Mouse (Mus musculus) heart, postnatal 0 days (tissue): ENCODE results near the gene Acacb. TPM values are rescaled to one million over a fixed set of nuclear protein-coding genes. Genes with fewer than 3 reads are reported as not detected.

Experiments
- ATAC-seq: fragments of 200-750 bp; cut with Nextera tagmentation; 2 replicates; pipeline ENCODE4 v1.8.0; 2017; ENCODE audit warnings: low read depth, moderate number of reproducible peaks, moderate library complexity; ENCODE audit not compliant: insufficient read depth
- DNase-seq: peaks from one replicate; pipeline ENCODE4 v3.0.0-alpha.2; 2016; ENCODE audit warnings: low spot score
- H3K27ac ChIP-seq: fragments of 300-500 bp; sonication (generic); 2 replicates; pipeline ENCODE4 v1.5.1; 2014; ENCODE audit warnings: low read depth, mild to moderate bottlenecking
- H3K27me3 ChIP-seq: fragments of 300-500 bp; sonication (generic); 2 replicates; pipeline ENCODE4 v1.6.1; 2014; ENCODE audit warnings: low read length, mixed read lengths; ENCODE audit not compliant: control insufficient read depth, insufficient read depth
- H3K36me3 ChIP-seq: fragments of 300-500 bp; sonication (generic); replicated peaks from 2 replicates; pipeline ENCODE4 v1.6.1; 2014; ENCODE audit warnings: low read length, mixed read lengths; ENCODE audit not compliant: control insufficient read depth, insufficient read depth
- H3K4me1 ChIP-seq: fragments of 300-500 bp; sonication (generic); 2 replicates; pipeline ENCODE4 v1.6.1; 2014; ENCODE audit warnings: antibody characterized with exemption; ENCODE audit not compliant: control insufficient read depth, insufficient read depth
- H3K4me2 ChIP-seq: fragments of 300-500 bp; sonication (generic); 2 replicates; pipeline ENCODE4 v1.6.1; 2014; ENCODE audit warnings: low read depth, mild to moderate bottlenecking, low read length, moderate library complexity
- H3K4me3 ChIP-seq: fragments of 300-500 bp; sonication (generic); 2 replicates; pipeline ENCODE4 v1.5.1; 2014; ENCODE audit warnings: low read depth, low read length
- H3K9ac ChIP-seq: fragments of 300-500 bp; sonication (generic); replicated peaks from 2 replicates; pipeline ENCODE4 v1.6.1; 2014; ENCODE audit warnings: low read depth, low read length, mixed read lengths
- H3K9me3 ChIP-seq: fragments of 300-500 bp; sonication (generic); replicated peaks from 2 replicates; pipeline ENCODE4 v1.6.1; 2016; ENCODE audit warnings: low read length; ENCODE audit not compliant: control insufficient read depth
- CTCF ChIP-seq: IDR thresholded peaks from 2 replicates; pipeline ENCODE4 v1.5.1; 2016; ENCODE audit warnings: antibody characterized with exemption, control low read depth, low read depth
- EP300 ChIP-seq: IDR thresholded peaks from 2 replicates; pipeline ENCODE4 v1.6.1; 2016; ENCODE audit warnings: antibody characterized with exemption, low read depth
- WGBS: fragments of 180-500 bp; shearing (Covaris S2); extraction: QIAGEN DNeasy Blood & Tissue Kit; methylation state at CpG from one replicate; pipeline ENCODE4 v1.1.7; 2014; 5-methylcytosine and 5-hydroxymethylcytosine counted together
- polyA plus RNA-seq: library from polyadenylated mRNA; unstranded; fragments of >200 nt; fragmentation: Nextera tagmentation; extraction: Ambion mirVana; gene quantifications from 2 replicates; pipeline ENCODE4 v1.2.1, GENCODE M21; 2015
- total RNA-seq: library from RNA; depleted of rRNA; stranded (reverse); fragments of >200 nt; gene quantifications from 2 replicates; pipeline ENCODE4 v1.2.3, GENCODE M21; 2014; ENCODE audit warnings: low replicate concordance

The Acacb gene
- total and polyA plus RNA-seq, 2 experiments from 2014 or later: 17.5 to 70.1 TPM

DNA sequence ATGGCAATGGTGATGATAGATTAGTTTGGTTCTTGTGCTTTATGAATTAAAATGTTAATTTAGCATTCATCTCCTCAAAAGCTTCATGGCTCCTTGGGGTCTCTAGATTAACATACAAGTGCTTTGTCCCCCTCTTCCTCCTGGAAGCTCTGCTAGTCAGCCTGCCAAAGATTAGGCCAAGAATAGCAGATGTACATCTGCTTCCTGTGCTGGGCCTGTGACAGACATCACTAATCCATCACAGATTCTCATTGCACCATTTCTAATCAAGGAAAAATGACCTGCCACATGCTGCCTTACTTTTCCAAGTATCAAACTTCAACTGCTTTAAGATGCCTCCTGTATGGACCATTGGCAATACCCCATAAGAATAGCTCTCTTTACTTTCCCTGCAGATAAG, 115.2 kb downstream of the Acacb start:
- no peak for DNase-seq
- Histone ChIP-seq H3K27ac (no peak overlapping the region), H3K36me3 (no peaks in the 10 kb centered on the region), H3K4me2 (no peak overlapping the region), H3K9ac (no peak overlapping the region), H3K4me1 (no peaks in the 10 kb centered on the region), H3K4me3 (no peak overlapping the region), H3K27me3 (peaks cover 4% of the 10 kb centered on the region; the same call in 1 of the 2 replicates), H3K9me3 (no peaks in the 10 kb centered on the region)
- ATAC-seq: no peak
- TF ChIP-seq CTCF (no peak), EP300 (no peak)

DNA sequence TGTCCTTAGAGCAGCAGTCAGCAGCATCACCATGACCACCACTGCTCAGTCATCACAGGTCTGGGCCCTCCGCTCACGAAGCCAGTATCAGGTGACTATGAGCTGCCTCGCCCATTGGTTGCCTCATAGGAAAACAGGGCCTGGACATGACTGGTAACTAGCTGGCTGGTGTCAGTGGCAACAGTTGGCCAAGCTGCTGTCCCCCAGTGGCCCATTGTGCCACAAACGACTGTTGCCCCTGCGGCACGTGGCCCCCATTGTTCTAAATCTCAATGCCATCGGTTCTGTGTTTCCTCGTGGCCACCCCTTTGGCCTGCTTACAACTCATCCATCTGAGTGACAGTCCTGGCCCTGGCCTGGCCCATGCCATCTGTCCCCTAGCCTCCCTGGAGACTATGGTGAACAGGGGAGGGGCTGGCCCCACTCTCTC, 117.7 kb downstream of the Acacb start:
- H3K36me3 ChIP-seq: no peaks in the 10 kb centered on the region
- no peak overlapping the region for H3K9ac ChIP-seq
- ATAC-seq: no peak
- H3K4me1 ChIP-seq: no peaks in the 10 kb centered on the region
- peaks cover 18% of the 10 kb centered on the region for H3K27me3 ChIP-seq
- no peak for DNase-seq
- no peaks in the 10 kb centered on the region for H3K9me3 ChIP-seq
- no peak for TF ChIP-seq CTCF
- no peak overlapping the region for H3K4me2 ChIP-seq
- 68% methylated on average over 8 of the region's 8 CpGs for WGBS
- H3K27ac ChIP-seq: no peak overlapping the region
- H3K4me3 ChIP-seq: no peak overlapping the region

DNA sequence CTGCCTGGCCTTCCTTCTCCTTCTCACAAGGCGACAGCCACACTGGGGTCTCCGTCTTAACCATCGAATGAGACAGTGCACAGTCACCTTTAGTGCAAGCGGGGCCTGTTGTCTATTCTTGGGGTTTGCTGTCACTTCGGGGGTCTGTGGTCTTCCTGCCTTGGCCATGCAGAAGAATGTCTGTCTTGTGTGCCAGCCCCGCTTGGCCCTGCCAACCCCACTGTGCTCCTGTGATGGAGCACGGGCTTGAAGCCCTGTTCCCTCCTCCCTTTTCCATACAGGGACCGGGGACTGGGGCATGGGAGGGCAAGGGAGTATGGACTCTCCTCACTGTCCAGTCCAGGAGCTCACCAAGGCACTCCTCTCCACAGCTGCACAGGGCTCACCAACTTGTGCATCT, 118.5 kb downstream of the Acacb start:
- DNase-seq (no peak), ATAC-seq (no peak)
- H3K27ac ChIP-seq: no peak overlapping the region
- H3K4me2 ChIP-seq: no peak overlapping the region
- H3K36me3 ChIP-seq: no peaks in the 10 kb centered on the region
- no peaks in the 10 kb centered on the region for H3K4me1 ChIP-seq
- H3K9ac ChIP-seq: no peak overlapping the region
- no peak overlapping the region for H3K4me3 ChIP-seq
- WGBS: 72% methylated on average over 8 of the region's 8 CpGs
- no peaks in the 10 kb centered on the region for H3K9me3 ChIP-seq
- H3K27me3 ChIP-seq: peaks cover 25% of the 10 kb centered on the region
- no peak for TF ChIP-seq EP300
- TF ChIP-seq CTCF: no peak

DNA sequence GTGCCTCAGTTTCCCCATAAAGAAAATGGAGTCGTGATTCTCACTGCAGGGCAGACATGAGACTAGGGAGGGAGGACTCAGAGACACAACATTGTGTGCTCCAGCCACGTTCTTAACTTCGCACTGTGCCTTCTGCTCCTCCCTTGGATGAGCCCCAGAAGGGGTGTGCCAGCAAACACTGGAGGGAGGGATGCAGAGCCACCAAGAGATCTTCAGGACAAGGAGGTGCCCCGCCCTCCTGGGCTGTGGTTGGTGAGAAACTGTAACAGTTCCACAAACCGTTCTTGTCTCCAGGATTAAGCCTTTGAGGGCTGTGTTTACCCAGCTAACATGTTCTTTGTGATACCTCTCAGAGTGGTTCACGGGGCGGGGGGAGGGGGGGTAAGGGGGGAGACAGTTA, 122.3 kb downstream of the Acacb start:
- Histone ChIP-seq H3K27ac (no peak overlapping the region), H3K27me3 (peaks cover 64% of the 10 kb centered on the region), H3K4me1 (no peaks in the 10 kb centered on the region), H3K36me3 (no peaks in the 10 kb centered on the region), H3K4me3 (no peak overlapping the region), H3K9ac (no peak overlapping the region), H3K9me3 (no peaks in the 10 kb centered on the region), H3K4me2 (no peak overlapping the region)
- TF ChIP-seq EP300 (no peak), CTCF (no peak)
- WGBS: 35% methylated on average over 7 of the region's 7 CpGs
- ATAC-seq (no peak), DNase-seq (no peak)

DNA sequence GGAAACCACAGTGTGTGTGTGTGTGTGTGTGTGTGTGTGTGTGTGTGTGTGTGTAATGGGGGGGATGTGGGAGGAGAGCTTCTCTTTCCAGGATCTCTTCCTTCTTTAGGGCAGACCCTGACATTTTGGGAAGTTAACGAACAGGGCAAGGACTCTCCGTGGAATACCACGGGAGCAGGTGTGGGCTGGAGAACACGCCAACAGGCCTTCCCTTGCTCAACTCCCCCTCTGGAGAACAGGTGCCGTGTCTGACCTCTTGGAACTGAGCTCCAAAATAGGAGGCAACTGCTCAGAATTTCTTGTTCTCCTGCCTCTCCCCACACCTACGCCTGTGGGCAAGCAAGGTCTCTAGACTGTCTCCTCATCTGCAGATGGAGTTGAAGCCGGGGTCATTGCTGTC, 123.2 kb downstream of the Acacb start:
- H3K4me2 ChIP-seq: no peak overlapping the region
- H3K9ac ChIP-seq: no peak overlapping the region
- 54% methylated on average over 7 of the region's 7 CpGs for WGBS
- no peaks in the 10 kb centered on the region for H3K4me1 ChIP-seq
- DNase-seq: no peak
- no peaks in the 10 kb centered on the region for H3K36me3 ChIP-seq
- no peak overlapping the region for H3K27ac ChIP-seq
- ATAC-seq: no peak
- TF ChIP-seq CTCF (no peak), EP300 (no peak)
- no peak overlapping the region for H3K4me3 ChIP-seq
- H3K27me3 ChIP-seq: peaks cover 72% of the 10 kb centered on the region
- H3K9me3 ChIP-seq: no peaks in the 10 kb centered on the region

DNA sequence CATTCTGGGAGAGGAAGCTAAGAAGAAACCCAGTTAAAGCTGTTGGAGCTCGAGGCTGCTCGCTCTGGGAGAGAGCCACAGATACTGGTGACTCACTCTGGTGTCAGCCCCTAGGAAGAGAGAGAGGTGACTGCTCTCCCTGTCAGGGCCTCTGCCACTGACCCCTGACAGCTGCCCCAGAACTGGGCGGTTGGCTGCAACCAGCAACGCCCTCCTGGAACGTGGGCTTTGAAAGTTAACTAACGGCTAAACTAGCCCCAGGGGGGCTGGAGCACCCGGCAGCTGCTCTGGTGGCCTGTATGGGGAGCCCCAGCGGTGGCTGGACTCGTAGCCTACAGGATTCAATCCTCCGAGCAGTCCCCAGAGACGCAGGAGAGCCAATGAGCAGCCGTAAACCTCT, 123.6 kb downstream of the Acacb start:
- ATAC-seq: no peak
- no peak for TF ChIP-seq CTCF
- H3K27ac ChIP-seq: no peak overlapping the region
- H3K36me3 ChIP-seq: no peaks in the 10 kb centered on the region
- no peaks in the 10 kb centered on the region for H3K4me1 ChIP-seq
- H3K27me3 ChIP-seq: peaks cover 77% of the 10 kb centered on the region
- H3K9ac ChIP-seq: no peak overlapping the region
- no peaks in the 10 kb centered on the region for H3K9me3 ChIP-seq
- DNase-seq: no peak
- WGBS: 22% methylated on average over 12 of the region's 12 CpGs
- no peak overlapping the region for H3K4me2 ChIP-seq
- no peak overlapping the region for H3K4me3 ChIP-seq
